Mouse (Mus musculus) left cerebral cortex, postnatal 36 days (tissue): ENCODE data around the gene Zfp771. TPM values are rescaled to one million over a fixed set of nuclear protein-coding genes. Genes with fewer than 3 reads are reported as not detected.

Experiments
- DNase-seq, 2 experiments: peaks; one replicate each; pipeline ENCODE4 v3.0.0; 2021 to 2022; ENCODE audit warnings: low spot score in 2 of 2, mixed read lengths in 1 of 2
- intact Hi-C: fragments of 180-260 bp; cut with DNase I; formaldehyde crosslinking; loops from one replicate; pipeline ENCODE4 v1.15.1; 2025
- total RNA-seq, 2 experiments: library from RNA; stranded (reverse); gene quantifications; 2 replicates each; pipeline ENCODE4 v1.2.3; 2021

Gene Zfp771
- total RNA-seq, 2 experiments from 2014 or later: 61.0 to 61.4 TPM

DNA sequence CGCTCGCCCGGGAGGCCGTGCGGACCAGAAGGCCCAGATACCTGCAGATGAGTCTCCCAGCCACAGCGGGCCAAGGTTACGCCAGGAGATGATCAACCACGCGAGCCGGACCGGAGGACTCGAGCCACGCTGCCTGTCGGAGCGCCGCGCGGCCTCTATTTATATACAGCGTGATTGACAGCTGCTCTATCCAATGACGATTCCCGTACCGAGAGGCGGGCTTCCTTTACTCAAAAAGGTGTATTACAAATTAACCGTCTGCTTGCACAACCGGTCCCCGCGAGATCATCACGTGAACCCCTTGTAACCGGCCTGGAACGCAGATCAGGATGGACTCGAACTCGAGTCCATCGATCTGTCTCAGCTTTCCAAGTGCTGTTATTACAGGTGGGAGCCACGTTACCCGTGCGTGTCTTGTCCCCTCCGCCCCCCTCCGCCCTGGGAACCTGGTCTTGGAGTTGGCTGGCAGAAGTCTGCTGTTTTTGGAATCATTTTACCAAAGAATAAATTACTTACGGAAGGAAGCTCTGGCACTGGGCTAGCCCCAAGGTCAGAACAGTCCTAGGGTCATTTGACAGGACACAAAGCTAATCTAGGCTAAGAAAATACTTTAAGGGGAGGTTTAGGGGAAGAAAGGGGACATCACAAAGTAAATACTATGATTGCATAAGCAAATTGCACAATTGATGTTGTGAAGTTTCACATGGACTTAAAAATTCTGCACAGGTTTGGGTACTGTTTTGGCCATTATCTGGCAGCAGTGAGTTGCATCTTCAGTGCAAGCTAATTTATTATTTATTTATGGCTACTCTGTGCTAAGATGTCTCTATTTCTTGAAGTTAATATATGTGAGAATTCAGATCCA, 30.1 kb downstream of the Zfp771 start, which contains the start of gene Sephs2:
TSS of gene Sephs2 (minus strand) at position 131 of the 865 bp plus-strand sequence.
- peak; percentile 91 to 94 for DNase-seq
- intact Hi-C loops: no loop called here

GRCm38 (mm10) chr7:127276519-127276961, 32.5 kb downstream of the Zfp771 start:
- intact Hi-C loops: no loop called here
- DNase-seq: no peak

DNA sequence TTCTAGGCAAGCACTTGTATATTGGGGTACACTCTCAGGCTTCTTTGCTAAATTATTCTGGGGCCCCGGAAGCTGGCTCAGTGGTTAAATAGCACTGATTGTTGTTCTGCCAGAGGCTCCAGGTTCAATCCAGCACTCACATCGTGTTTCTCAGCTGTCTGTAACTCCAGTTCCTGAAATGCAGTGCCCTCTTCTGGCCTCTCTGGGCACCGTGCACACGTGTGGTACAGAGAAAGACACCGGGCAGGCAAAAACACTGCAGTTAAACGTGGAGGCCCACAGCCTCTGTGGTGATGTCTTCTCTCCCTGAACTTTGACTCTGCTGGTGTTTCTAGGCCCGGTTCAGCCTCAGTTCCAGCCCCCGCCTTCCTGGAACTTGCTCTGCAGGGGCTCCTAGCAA, 34.2 kb downstream of the Zfp771 start:
- DNase-seq: no peak
- intact Hi-C loops: no loop called here

DNA sequence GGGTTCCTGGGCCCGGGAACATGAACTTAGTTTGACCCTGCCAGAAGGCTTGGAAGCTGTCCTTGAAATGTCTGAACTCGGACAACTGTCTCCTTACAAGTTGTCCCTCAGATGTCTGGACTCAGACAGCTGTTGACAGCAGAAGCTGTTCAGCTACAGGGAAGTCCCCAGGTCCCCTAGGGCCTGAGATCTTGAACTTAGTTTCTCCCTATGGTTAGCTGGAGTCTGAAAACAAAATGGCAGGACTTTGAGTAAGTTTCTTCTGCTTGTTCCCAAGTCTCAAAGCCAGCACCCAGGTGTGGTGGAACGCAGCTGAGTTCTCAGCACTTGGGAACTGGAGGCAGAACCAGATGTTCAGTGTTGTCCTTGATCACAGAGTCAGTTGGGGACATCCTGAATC, 36.0 kb downstream of the Zfp771 start:
- intact Hi-C loops: no loop called here
- no peak for DNase-seq

- intact Hi-C loops: no loop called here
- no peak for DNase-seq
These were observed 37.0 kb downstream of the Zfp771 start for GRCm38 (mm10) chr7:127281114-127281513.

- no peak for DNase-seq
- intact Hi-C loops: no loop called here
These were observed 38.1 kb downstream of the Zfp771 start for GRCm38 (mm10) chr7:127282190-127282589.

DNA sequence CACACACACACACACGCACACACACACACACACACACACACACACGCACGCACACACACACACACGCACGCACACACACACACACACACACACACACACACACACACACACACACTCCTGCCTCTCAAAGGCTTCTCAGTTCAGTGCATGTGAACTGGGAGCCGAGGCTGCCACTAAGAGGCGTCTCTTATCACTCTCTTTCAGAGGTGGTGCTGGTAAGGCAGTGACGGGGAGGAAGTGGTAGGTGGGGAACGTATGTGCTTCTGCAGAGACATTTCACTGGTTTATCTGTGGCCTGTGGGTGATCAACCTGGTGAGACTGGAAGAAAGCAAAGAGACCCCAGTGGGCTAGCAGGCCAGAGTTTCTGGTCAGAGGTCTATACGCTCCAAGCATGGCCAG, 41.1 kb downstream of the Zfp771 start:
- DNase-seq: no peak
- intact Hi-C loops: no loop called here

- DNase-seq: no peak
- intact Hi-C loops: no loop called here
These were observed 43.9 kb downstream of the Zfp771 start for GRCm38 (mm10) chr7:127287940-127288339.

GRCm38 (mm10) chr7:127289306-127289705, 45.2 kb downstream of the Zfp771 start:
- no peak for DNase-seq
- intact Hi-C loops: no loop called here

GRCm38 (mm10) chr7:127290142-127290541, 46.1 kb downstream of the Zfp771 start:
- intact Hi-C loops: no loop called here

GRCm38 (mm10) chr7:127296098-127296497, 52.0 kb downstream of the Zfp771 start, which contains the start of gene Itgal:
Gene Itgal, plus strand, starts transcription at chr7:127296260.
- no peak for DNase-seq
- intact Hi-C loops: no loop called here

More at GRCm38 (mm10) chr7:127290142-127290541, 46.1 kb downstream of the Zfp771 start:
- no peak for DNase-seq

DNA sequence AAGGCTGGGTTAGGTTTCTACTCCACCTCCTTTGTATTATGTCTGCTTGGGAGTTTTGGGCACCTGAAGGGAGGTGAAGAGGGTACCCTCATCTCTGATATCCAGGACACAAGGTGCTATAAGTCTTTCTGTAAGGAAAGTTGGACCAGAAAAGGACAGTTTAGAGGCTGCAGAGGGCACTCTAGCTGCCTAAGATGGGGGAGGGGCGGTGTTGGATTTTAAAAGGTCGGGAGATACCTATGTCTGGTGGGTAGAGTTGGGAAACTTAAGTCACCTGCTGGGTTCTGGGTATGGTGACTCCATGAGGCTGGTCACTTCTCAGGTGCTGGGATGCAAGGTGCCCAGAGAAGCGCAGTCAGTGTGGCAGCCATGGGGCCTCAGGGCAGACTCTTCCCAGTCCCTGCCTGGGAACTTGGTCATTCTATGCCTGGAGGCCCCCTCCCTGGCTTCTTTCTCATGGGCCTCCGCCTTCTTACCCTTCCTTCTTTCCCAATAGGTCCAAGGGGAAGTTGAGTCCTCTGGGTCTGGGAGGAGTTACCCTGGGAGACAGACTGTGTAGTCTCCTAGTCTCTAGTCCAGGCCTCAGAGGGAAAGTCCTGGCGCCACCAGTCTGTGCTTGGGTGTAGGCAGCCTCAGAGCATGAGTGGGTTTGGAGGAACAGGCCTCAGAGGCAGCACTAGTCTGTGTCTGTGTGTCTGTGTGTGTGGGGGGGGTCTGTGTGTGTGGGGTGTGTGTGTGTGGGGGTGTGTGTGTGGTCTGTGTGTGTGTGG, 52.9 kb downstream of the Zfp771 start:
- intact Hi-C loops: no loop called here
- DNase-seq: no peak

GRCm38 (mm10) chr7:127297586-127298193, 53.6 kb downstream of the Zfp771 start:
- intact Hi-C loops: no loop called here
- no peak for DNase-seq

Other genes with a start within 250 kb of the Zfp771 start
- 1 to 10 TPM; 6.8 to 8.6 TPM for gene Mvp, start 229.7 kb upstream of the Zfp771 start, total RNA-seq
- under 1 TPM in 1 of 2 experiments, not detected in 1; 0.99 TPM for gene Pagr1b, start 227.8 kb upstream of the Zfp771 start, total RNA-seq
- gene Pagr1a, start 226.9 kb upstream of the Zfp771 start, total RNA-seq: 10 to 100 TPM; 25.4 to 28.8 TPM
- gene Gm42742, start 223.2 kb upstream of the Zfp771 start, total RNA-seq: 10 to 100 TPM; 36.5 to 50.3 TPM
- gene Prrt2, start 223.1 kb upstream of the Zfp771 start, total RNA-seq: 100 to 1,000 TPM; 213 to 222 TPM
- gene Maz, start 217.2 kb upstream of the Zfp771 start, total RNA-seq: 100 to 1,000 TPM; 227 to 234 TPM
- gene Kif22, start 201.8 kb upstream of the Zfp771 start, total RNA-seq: 1 to 10 TPM; 5.3 to 8.2 TPM
- gene Zg16, start 156.9 kb upstream of the Zfp771 start, total RNA-seq: not detected
- gene AI467606, start 152.9 kb upstream of the Zfp771 start, total RNA-seq: 1 to 10 TPM; 1.1 to 1.3 TPM
- under 1 TPM in 1 of 2 experiments, not detected in 1; 0.63 TPM for gene Qprt, start 122.0 kb upstream of the Zfp771 start, total RNA-seq
- under 1 TPM; 0.12 to 0.25 TPM for gene Spn, start 106.5 kb upstream of the Zfp771 start, total RNA-seq
- gene Cd2bp2, start 48.2 kb upstream of the Zfp771 start, total RNA-seq: 10 to 100 TPM; 81.4 to 89.5 TPM
- gene Tbc1d10b, start 35.8 kb upstream of the Zfp771 start, total RNA-seq: 100 to 1,000 TPM in 1 of 2 experiments, 10 to 100 TPM in 1; 90.8 to 101 TPM
- gene Mylpf, start 35.4 kb upstream of the Zfp771 start, total RNA-seq: 1 to 10 TPM; 1.7 to 3.9 TPM
- 10 to 100 TPM; 18.6 to 19.4 TPM for gene Zfp553, start 11.2 kb upstream of the Zfp771 start, total RNA-seq
- gene Sept1, start 11.1 kb upstream of the Zfp771 start, total RNA-seq: 1 to 10 TPM; 3.2 to 5.6 TPM
- 10 to 100 TPM; 21.8 to 30.7 TPM for gene Dctpp1, start 16.4 kb downstream of the Zfp771 start, total RNA-seq
- 10 to 100 TPM; 38.4 to 43.1 TPM for gene Sephs2, start 29.8 kb downstream of the Zfp771 start, total RNA-seq
- under 1 TPM; 0.48 to 0.76 TPM for gene Itgal, start 52.0 kb downstream of the Zfp771 start, total RNA-seq
- gene Zfp768, start 101.3 kb downstream of the Zfp771 start, total RNA-seq: 10 to 100 TPM; 14.4 to 15.0 TPM
- 1 to 10 TPM; 5.7 to 7.2 TPM for gene Zfp747, start 131.8 kb downstream of the Zfp771 start, total RNA-seq
- 1 to 10 TPM; 3.3 to 3.9 TPM for gene 9130019O22Rik, start 142.9 kb downstream of the Zfp771 start, total RNA-seq
- 1 to 10 TPM; 7.7 to 8.2 TPM for gene E430018J23Rik, start 149.4 kb downstream of the Zfp771 start, total RNA-seq
- 1 to 10 TPM; 5.4 to 5.6 TPM for gene Zfp764, start 162.5 kb downstream of the Zfp771 start, total RNA-seq
- 10 to 100 TPM; 13.7 to 18.6 TPM for gene Zfp688, start 177.8 kb downstream of the Zfp771 start, total RNA-seq
- 1 to 10 TPM; 5.8 to 7.9 TPM for gene Zfp689, start 204.9 kb downstream of the Zfp771 start, total RNA-seq
- gene Prr14, start 215.3 kb downstream of the Zfp771 start, total RNA-seq: 10 to 100 TPM; 25.7 to 30.2 TPM
- gene Fbrs, start 234.9 kb downstream of the Zfp771 start, total RNA-seq: 10 to 100 TPM; 48.7 to 61.4 TPM